Mouse (Mus musculus) embryonic facial prominence, embryonic 13.5 days (tissue): Measurements from ENCODE around the gene Lgi1. TPM values are rescaled to one million over a fixed set of nuclear protein-coding genes. Genes with fewer than 3 reads are reported as not detected.

Experiments
- ATAC-seq: fragments of 200-750 bp; cut with Nextera tagmentation; 2 replicates; pipeline ENCODE4 v1.8.0; 2017; ENCODE audit warnings: low read depth; ENCODE audit not compliant: insufficient number of reproducible peaks, insufficient read depth, low FRiP score, low TSS enrichment
- H3K27ac ChIP-seq: fragments of 300-500 bp; sonication (generic); 2 replicates; pipeline ENCODE4 v1.5.1; 2015; ENCODE audit warnings: moderate library complexity, mild to moderate bottlenecking, inconsistent platforms
- H3K27me3 ChIP-seq: fragments of 300-500 bp; sonication (generic); 2 replicates; pipeline ENCODE4 v1.6.1; 2015; ENCODE audit warnings: mild to moderate bottlenecking, inconsistent platforms
- H3K36me3 ChIP-seq: fragments of 300-500 bp; sonication (generic); 2 replicates; pipeline ENCODE4 v1.6.1; 2015; ENCODE audit warnings: mild to moderate bottlenecking, inconsistent platforms
- H3K4me1 ChIP-seq: fragments of 300-500 bp; sonication (generic); 2 replicates; pipeline ENCODE4 v1.6.1; 2015; ENCODE audit warnings: inconsistent platforms
- H3K4me2 ChIP-seq: fragments of 300-500 bp; sonication (generic); 2 replicates; pipeline ENCODE4 v1.6.1; 2015; ENCODE audit warnings: moderate library complexity, mild to moderate bottlenecking, inconsistent platforms
- H3K4me3 ChIP-seq: fragments of 300-500 bp; sonication (generic); 2 replicates; pipeline ENCODE4 v1.5.1; 2015; ENCODE audit warnings: mild to moderate bottlenecking, inconsistent platforms
- H3K9ac ChIP-seq: fragments of 300-500 bp; sonication (generic); 2 replicates; pipeline ENCODE4 v1.6.1; 2015; ENCODE audit warnings: mild to moderate bottlenecking, inconsistent platforms
- H3K9me3 ChIP-seq: fragments of 300-500 bp; sonication (generic); 2 replicates; pipeline ENCODE4 v1.6.1; 2016; ENCODE audit warnings: inconsistent platforms
- WGBS: fragments of 180-500 bp; shearing (Covaris S2); methylation state at CpG from one replicate; pipeline ENCODE4 v1.1.7; 2015; ENCODE audit warnings: mixed read lengths; 5-methylcytosine and 5-hydroxymethylcytosine counted together
- polyA plus RNA-seq: library from polyadenylated mRNA; unstranded; fragments of >200 nt; fragmentation: Nextera tagmentation; extraction: Ambion mirVana; gene quantifications from 2 replicates; pipeline ENCODE4 v1.2.1, GENCODE M21; 2015

The Lgi1 gene
- polyA plus RNA-seq, 1 experiment from 2014 or later: 0.77 TPM

- no peak for ATAC-seq
- H3K27ac ChIP-seq: no peak overlapping the region
- H3K36me3 ChIP-seq: no peaks in the 10 kb centered on the region
- peaks cover 8% of the 10 kb centered on the region; the same call in 1 of the 2 replicates for H3K27me3 ChIP-seq
- WGBS: 17% methylated on average over 14 of the region's 14 CpGs
- H3K9ac ChIP-seq: no peak overlapping the region
- H3K4me1 ChIP-seq: peaks cover 14% of the 10 kb centered on the region
- H3K4me2 ChIP-seq: peak overlapping the region; percentile 53
- peak overlapping the region; percentile 11; the same call in 1 of the 2 replicates for H3K4me3 ChIP-seq
- no peaks in the 10 kb centered on the region for H3K9me3 ChIP-seq
Measured at GRCm38 (mm10) chr19:38263829-38264504, 369 bp upstream of the Lgi1 start.

DNA sequence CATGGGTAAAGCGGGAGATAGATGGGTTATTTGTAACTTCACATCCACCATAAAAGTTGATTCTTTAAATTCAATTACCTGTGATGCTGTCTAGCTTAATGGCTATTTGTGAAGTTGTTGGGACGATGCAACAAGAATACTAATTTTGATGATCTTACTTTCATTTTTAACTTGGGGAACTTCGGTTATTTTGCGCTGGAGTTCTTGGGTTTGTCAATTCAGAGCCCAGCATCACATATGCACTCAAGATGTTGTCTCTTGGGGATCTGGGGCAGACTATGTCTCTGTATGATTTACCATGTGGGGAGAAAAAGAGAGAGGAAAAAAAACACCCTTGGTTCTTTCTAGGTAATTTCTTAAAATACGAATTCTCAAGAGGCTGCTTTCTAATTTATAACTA is 1.4 kb downstream of the Lgi1 start:
- no peaks in the 10 kb centered on the region for H3K9me3 ChIP-seq
- H3K36me3 ChIP-seq: no peaks in the 10 kb centered on the region
- H3K27me3 ChIP-seq: peaks cover 8% of the 10 kb centered on the region; the same call in 1 of the 2 replicates
- peaks cover 14% of the 10 kb centered on the region for H3K4me1 ChIP-seq
- no peak overlapping the region for H3K27ac ChIP-seq
- WGBS: 71% methylated on average over 5 of the region's 5 CpGs
- no peak overlapping the region for H3K4me3 ChIP-seq
- ATAC-seq: no peak
- H3K4me2 ChIP-seq: no peak overlapping the region
- no peak overlapping the region for H3K9ac ChIP-seq

- WGBS: 73% methylated on average over 5 of the region's 5 CpGs
- no peak for ATAC-seq
- H3K4me3 ChIP-seq: no peak overlapping the region
- no peak overlapping the region for H3K27ac ChIP-seq
- H3K36me3 ChIP-seq: no peaks in the 10 kb centered on the region
- H3K4me2 ChIP-seq: no peak overlapping the region
- no peak overlapping the region for H3K9ac ChIP-seq
- H3K4me1 ChIP-seq: peaks cover 14% of the 10 kb centered on the region
- no peaks in the 10 kb centered on the region for H3K9me3 ChIP-seq
- H3K27me3 ChIP-seq: peaks cover 8% of the 10 kb centered on the region; the same call in 1 of the 2 replicates
Measured at GRCm38 (mm10) chr19:38267469-38267868, 3.1 kb downstream of the Lgi1 start.

GRCm38 (mm10) chr19:38271071-38271470 is 6.7 kb downstream of the Lgi1 start:
- no peak for ATAC-seq
- Histone ChIP-seq H3K9me3 (no peaks in the 10 kb centered on the region), H3K4me2 (no peak overlapping the region), H3K36me3 (no peaks in the 10 kb centered on the region), H3K27me3 (no peaks in the 10 kb centered on the region), H3K27ac (no peak overlapping the region), H3K4me1 (no peaks in the 10 kb centered on the region), H3K4me3 (no peak overlapping the region), H3K9ac (no peak overlapping the region)
- WGBS: 28% methylated on average over 6 of the region's 6 CpGs

DNA sequence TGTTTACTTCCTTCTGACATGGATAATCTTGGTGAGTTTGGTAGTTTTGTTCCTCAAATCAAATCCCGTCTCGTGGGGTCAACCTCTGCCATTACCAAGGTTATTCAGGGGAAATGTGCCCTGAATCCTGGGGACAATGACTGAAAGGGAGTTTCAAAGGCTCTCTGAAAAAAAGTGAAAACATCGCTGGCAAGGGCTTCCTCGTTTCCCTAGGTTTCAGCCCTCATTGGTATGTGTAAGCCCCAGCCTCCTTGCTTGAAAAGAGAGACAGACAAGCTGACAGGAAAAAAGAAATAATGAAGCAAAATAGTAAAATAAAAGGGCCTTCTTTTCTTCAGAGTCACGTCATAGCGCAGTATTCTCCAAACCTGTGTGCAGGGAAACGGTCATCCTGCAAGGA is 9.5 kb downstream of the Lgi1 start:
- no peaks in the 10 kb centered on the region for H3K27me3 ChIP-seq
- WGBS: 76% methylated on average over 7 of the region's 7 CpGs

GRCm38 (mm10) chr19:38274747-38275421 is 10.5 kb downstream of the Lgi1 start:
- WGBS: 86% methylated on average over 15 of the region's 15 CpGs
- Histone ChIP-seq H3K4me1 (no peaks in the 10 kb centered on the region), H3K9ac (no peak overlapping the region), H3K27ac (no peak overlapping the region), H3K4me3 (no peak overlapping the region), H3K27me3 (no peaks in the 10 kb centered on the region), H3K4me2 (no peak overlapping the region), H3K9me3 (no peaks in the 10 kb centered on the region), H3K36me3 (no peaks in the 10 kb centered on the region)
- no peak for ATAC-seq

More for the DNA sequence above, 9.5 kb downstream of the Lgi1 start:
- Histone ChIP-seq H3K27ac (no peak overlapping the region), H3K36me3 (no peaks in the 10 kb centered on the region), H3K9me3 (no peaks in the 10 kb centered on the region), H3K4me3 (no peak overlapping the region), H3K9ac (no peak overlapping the region), H3K4me2 (no peak overlapping the region), H3K4me1 (no peaks in the 10 kb centered on the region)
- ATAC-seq: no peak

DNA sequence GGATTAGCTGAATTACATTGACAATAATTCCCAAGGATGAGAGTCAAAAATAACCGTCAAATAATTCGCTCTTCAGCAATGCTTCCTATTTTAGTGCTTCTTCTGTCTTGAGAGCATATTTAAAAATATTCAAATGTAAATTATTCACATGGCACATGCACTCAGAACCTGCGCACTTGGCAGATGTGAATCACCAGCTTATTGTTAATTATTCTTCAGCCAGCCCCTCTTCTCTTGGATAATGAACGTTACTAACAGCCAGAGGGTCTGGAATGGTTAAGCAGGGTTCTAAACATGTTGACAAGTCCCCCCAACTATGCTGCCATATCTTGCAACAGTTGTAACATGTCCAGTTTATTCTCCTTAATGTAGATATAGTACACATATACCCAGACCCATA is 11.9 kb downstream of the Lgi1 start:
- ATAC-seq: no peak
- H3K27ac ChIP-seq: no peak overlapping the region
- H3K36me3 ChIP-seq: no peaks in the 10 kb centered on the region
- no peaks in the 10 kb centered on the region for H3K27me3 ChIP-seq
- no peak overlapping the region for H3K9ac ChIP-seq
- WGBS: 88% methylated on average over 4 of the region's 4 CpGs
- no peak overlapping the region for H3K4me2 ChIP-seq
- no peaks in the 10 kb centered on the region for H3K9me3 ChIP-seq
- no peak overlapping the region for H3K4me3 ChIP-seq
- no peaks in the 10 kb centered on the region for H3K4me1 ChIP-seq

- ATAC-seq: no peak
- 93% methylated on average over 10 of the region's 10 CpGs for WGBS
Measured at GRCm38 (mm10) chr19:38280242-38280641, 15.9 kb downstream of the Lgi1 start.

GRCm38 (mm10) chr19:38282407-38282806 is 18.1 kb downstream of the Lgi1 start:
- H3K4me1 ChIP-seq: peaks cover 6% of the 10 kb centered on the region; the same call in 1 of the 2 replicates
- no peak for ATAC-seq
- no peak overlapping the region for H3K27ac ChIP-seq
- no peak overlapping the region for H3K4me2 ChIP-seq
- no peak overlapping the region for H3K4me3 ChIP-seq
- 11% methylated on average over 2 of the region's 2 CpGs for WGBS
- no peaks in the 10 kb centered on the region for H3K36me3 ChIP-seq
- no peaks in the 10 kb centered on the region for H3K9me3 ChIP-seq
- H3K27me3 ChIP-seq: no peaks in the 10 kb centered on the region
- no peak overlapping the region for H3K9ac ChIP-seq

More at GRCm38 (mm10) chr19:38280242-38280641, 15.9 kb downstream of the Lgi1 start:
- Histone ChIP-seq H3K27me3 (no peaks in the 10 kb centered on the region), H3K4me2 (no peak overlapping the region), H3K4me3 (no peak overlapping the region), H3K27ac (no peak overlapping the region), H3K9me3 (no peaks in the 10 kb centered on the region), H3K36me3 (no peaks in the 10 kb centered on the region), H3K4me1 (peaks cover 6% of the 10 kb centered on the region; the same call in 1 of the 2 replicates), H3K9ac (no peak overlapping the region)

- WGBS: 74% methylated on average over 6 of the region's 6 CpGs
Measured at GRCm38 (mm10) chr19:38288556-38288955, 24.2 kb downstream of the Lgi1 start.

DNA sequence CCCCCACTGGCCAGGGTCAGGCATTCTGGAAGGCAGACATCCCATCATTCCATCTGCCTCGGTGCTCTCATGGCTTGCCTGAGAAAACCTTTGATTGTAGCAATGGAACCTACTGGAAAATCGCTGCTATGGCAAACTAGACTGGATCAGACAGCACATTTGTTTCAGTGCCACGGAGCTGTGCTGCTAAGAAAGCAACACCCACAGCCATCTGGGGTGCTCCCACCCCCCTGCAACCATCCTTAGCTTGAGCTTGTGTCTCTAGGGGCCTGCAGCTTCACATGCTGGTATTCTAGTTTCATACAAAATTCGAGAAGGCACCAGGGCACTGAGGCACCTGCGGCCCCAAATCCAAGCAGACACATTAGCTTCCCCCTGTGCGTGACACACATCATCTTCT is 27.1 kb downstream of the Lgi1 start:
- Histone ChIP-seq H3K36me3 (no peaks in the 10 kb centered on the region), H3K4me1 (no peaks in the 10 kb centered on the region), H3K4me3 (no peak overlapping the region), H3K9ac (no peak overlapping the region), H3K27ac (no peak overlapping the region), H3K27me3 (no peaks in the 10 kb centered on the region), H3K4me2 (no peak overlapping the region), H3K9me3 (no peaks in the 10 kb centered on the region)
- WGBS: 84% methylated on average over 6 of the region's 6 CpGs
- ATAC-seq: no peak

More at GRCm38 (mm10) chr19:38288556-38288955, 24.2 kb downstream of the Lgi1 start:
- Histone ChIP-seq H3K9ac (no peak overlapping the region), H3K27me3 (no peaks in the 10 kb centered on the region), H3K4me3 (no peak overlapping the region), H3K4me2 (no peak overlapping the region), H3K36me3 (no peaks in the 10 kb centered on the region), H3K4me1 (no peaks in the 10 kb centered on the region), H3K27ac (no peak overlapping the region), H3K9me3 (no peaks in the 10 kb centered on the region)
- no peak for ATAC-seq
